Mouse (Mus musculus) 416B (cell line): ENCODE measurements around the gene Tshz2.
"Not testable (repeated sequence)": the region's sequence is repeated elsewhere in the genome, so short reads cannot be mapped to it uniquely, and the experiment has no call there.

Experiments
- DNase-seq: peaks from one replicate; pipeline ENCODE4 v3.0.0; 2011; ENCODE audit warnings: low read depth

The Tshz2 gene

GRCm38 (mm10) chr2:169632338-169633151, at the start of gene Tshz2:
Gene Tshz2, plus strand, starts transcription at chr2:169633013.
- DNase-seq = no peak

GRCm38 (mm10) chr2:169583476-169583875, 49.3 kb upstream of the Tshz2 start:
- DNase-seq = no peak

GRCm38 (mm10) chr2:169584745-169585456, 47.9 kb upstream of the Tshz2 start:
- no peak for DNase-seq

GRCm38 (mm10) chr2:169585631-169586285, 47.1 kb upstream of the Tshz2 start:
- DNase-seq = no peak

- DNase-seq = no peak
Observed at GRCm38 (mm10) chr2:169586688-169587087, 46.1 kb upstream of the Tshz2 start.

- DNase-seq = not testable (repeated sequence)
Observed at GRCm38 (mm10) chr2:169587645-169588044, 45.2 kb upstream of the Tshz2 start, which contains the start of gene Gm11011. Gene Gm11011, minus strand, starts transcription at chr2:169587745.

- DNase-seq = no peak
Observed at GRCm38 (mm10) chr2:169589697-169590096, 43.1 kb upstream of the Tshz2 start.

GRCm38 (mm10) chr2:169590412-169590811, 42.4 kb upstream of the Tshz2 start:
- no peak for DNase-seq

GRCm38 (mm10) chr2:169593742-169594141, 39.1 kb upstream of the Tshz2 start:
- no peak for DNase-seq

GRCm38 (mm10) chr2:169597357-169597756, 35.5 kb upstream of the Tshz2 start:
- no peak for DNase-seq

- no peak for DNase-seq
Observed at GRCm38 (mm10) chr2:169597971-169598370, 34.8 kb upstream of the Tshz2 start.

- no peak for DNase-seq
Observed at GRCm38 (mm10) chr2:169599591-169599990, 33.2 kb upstream of the Tshz2 start.

- no peak for DNase-seq
Observed at GRCm38 (mm10) chr2:169600163-169600562, 32.6 kb upstream of the Tshz2 start.

- no peak for DNase-seq
Observed at GRCm38 (mm10) chr2:169606901-169607678, 25.7 kb upstream of the Tshz2 start.

- no peak for DNase-seq
Observed at GRCm38 (mm10) chr2:169607787-169608186, 25.0 kb upstream of the Tshz2 start.

GRCm38 (mm10) chr2:169609956-169610355, 22.9 kb upstream of the Tshz2 start:
- no peak for DNase-seq

- DNase-seq = no peak
Observed at GRCm38 (mm10) chr2:169610882-169611281, 21.9 kb upstream of the Tshz2 start.

GRCm38 (mm10) chr2:169611557-169611956, 21.3 kb upstream of the Tshz2 start:
- no peak for DNase-seq

GRCm38 (mm10) chr2:169614683-169615082, 18.1 kb upstream of the Tshz2 start:
- DNase-seq = no peak

- DNase-seq = no peak
Observed at GRCm38 (mm10) chr2:169615998-169616397, 16.8 kb upstream of the Tshz2 start.

- no peak for DNase-seq
Observed at GRCm38 (mm10) chr2:169621201-169621710, 11.6 kb upstream of the Tshz2 start.

GRCm38 (mm10) chr2:169630070-169630469, 2.7 kb upstream of the Tshz2 start:
- DNase-seq = no peak
